Mouse (Mus musculus): ENCODE measurements around the gene Zdhhc22. TPM values are rescaled to one million over a fixed set of nuclear protein-coding genes. Genes with fewer than 3 reads are reported as not detected.

Gene Zdhhc22
- total and polyA plus RNA-seq, 2 experiments from 2014 or later, result not detected

GRCm38 (mm10) chr12:86955894-86956293, 34.3 kb downstream of the Zdhhc22 start:
- H3K4me1 ChIP-seq (ENCODE audit: control insufficient read depth, insufficient read depth), result no peaks in the 10 kb centered on the region
- WGBS, result 57% methylated on average over 2 of the region's 2 CpGs
- no peaks in the 10 kb centered on the region for H3K27me3 ChIP-seq (ENCODE audit: control insufficient read depth, insufficient read depth, low read length)
- ATAC-seq (ENCODE audit: insufficient read depth, low read depth), result peak; percentile 97
- H3K27ac ChIP-seq (ENCODE audit: low read depth), result peak overlapping the region; percentile 78
- 0 out of 2 replicates have a peak overlapping the region, but pooled peaks have one; percentile 2 for H3K9ac ChIP-seq (replicated peaks; ENCODE audit: low read depth, low read length)
- H3K36me3 ChIP-seq (replicated peaks; ENCODE audit: control insufficient read depth, insufficient read depth, low read length), result peaks cover 49% of the 10 kb centered on the region
- no peaks in the 10 kb centered on the region for H3K9me3 ChIP-seq (replicated peaks; ENCODE audit: control insufficient read depth, low read length)
- no peak for TF ChIP-seq EP300 (IDR thresholded peaks at IDR 0.05; ENCODE audit: low read depth)
- TF ChIP-seq CTCF (IDR thresholded peaks at IDR 0.05; ENCODE audit: low read depth), result no peak
- no peak overlapping the region for H3K4me2 ChIP-seq (ENCODE audit: low read depth, low read length)
- H3K4me3 ChIP-seq (ENCODE audit: low read depth, low read length), result no peak overlapping the region
- DNase-seq (ENCODE audit: low spot score), result peak; percentile 75

- no peaks in the 10 kb centered on the region for H3K27me3 ChIP-seq (ENCODE audit: control insufficient read depth, insufficient read depth, low read length)
- no peak overlapping the region for H3K4me2 ChIP-seq (ENCODE audit: low read depth, low read length)
- DNase-seq (ENCODE audit: low spot score) (no peak), ATAC-seq (ENCODE audit: insufficient read depth, low read depth) (no peak)
- TF ChIP-seq CTCF (IDR thresholded peaks at IDR 0.05; ENCODE audit: low read depth) (no peak), EP300 (IDR thresholded peaks at IDR 0.05; ENCODE audit: low read depth) (no peak)
- no peak overlapping the region for H3K27ac ChIP-seq (ENCODE audit: low read depth)
- WGBS, result 91% methylated on average over 10 of the region's 10 CpGs
- H3K9me3 ChIP-seq (replicated peaks; ENCODE audit: control insufficient read depth, low read length), result no peaks in the 10 kb centered on the region
- peaks cover 23% of the 10 kb centered on the region for H3K4me1 ChIP-seq (ENCODE audit: control insufficient read depth, insufficient read depth)
- H3K36me3 ChIP-seq (replicated peaks; ENCODE audit: control insufficient read depth, insufficient read depth, low read length), result peaks cover 22% of the 10 kb centered on the region
- H3K4me3 ChIP-seq (ENCODE audit: low read depth, low read length), result no peak overlapping the region
- no peak overlapping the region for H3K9ac ChIP-seq (replicated peaks; ENCODE audit: low read depth, low read length)
These were observed 37.8 kb downstream of the Zdhhc22 start for GRCm38 (mm10) chr12:86952331-86952850.

- 95% methylated on average over 3 of the region's 3 CpGs for WGBS
- no peak for TF ChIP-seq EP300 (IDR thresholded peaks at IDR 0.05; ENCODE audit: low read depth)
- TF ChIP-seq CTCF (IDR thresholded peaks at IDR 0.05; ENCODE audit: low read depth), result no peak
- Histone ChIP-seq H3K9me3 (replicated peaks; ENCODE audit: control insufficient read depth, low read length) (no peaks in the 10 kb centered on the region), H3K27ac (ENCODE audit: low read depth) (no peak overlapping the region), H3K4me1 (ENCODE audit: control insufficient read depth, insufficient read depth) (peaks cover 26% of the 10 kb centered on the region), H3K36me3 (replicated peaks; ENCODE audit: control insufficient read depth, insufficient read depth, low read length) (peaks cover 16% of the 10 kb centered on the region), H3K9ac (replicated peaks; ENCODE audit: low read depth, low read length) (no peak overlapping the region), H3K27me3 (ENCODE audit: control insufficient read depth, insufficient read depth, low read length) (no peaks in the 10 kb centered on the region), H3K4me3 (ENCODE audit: low read depth, low read length) (no peak overlapping the region), H3K4me2 (ENCODE audit: low read depth, low read length) (no peak overlapping the region)
- DNase-seq (ENCODE audit: low spot score) (no peak), ATAC-seq (ENCODE audit: insufficient read depth, low read depth) (no peak)
These were observed 39.3 kb downstream of the Zdhhc22 start for GRCm38 (mm10) chr12:86950961-86951360.

GRCm38 (mm10) chr12:86950161-86950960, 39.9 kb downstream of the Zdhhc22 start:
- 0 out of 2 replicates have a peak overlapping the region, but pooled peaks have one; percentile 7 for H3K27ac ChIP-seq (ENCODE audit: low read depth)

GRCm38 (mm10) chr12:86949501-86949900, 40.7 kb downstream of the Zdhhc22 start:
- Histone ChIP-seq H3K27me3 (ENCODE audit: control insufficient read depth, insufficient read depth, low read length) (no peaks in the 10 kb centered on the region), H3K36me3 (replicated peaks; ENCODE audit: control insufficient read depth, insufficient read depth, low read length) (peaks cover 13% of the 10 kb centered on the region), H3K9me3 (replicated peaks; ENCODE audit: control insufficient read depth, low read length) (no peaks in the 10 kb centered on the region), H3K27ac (ENCODE audit: low read depth) (peak overlapping the region; percentile 100), H3K9ac (replicated peaks; ENCODE audit: low read depth, low read length) (no peak overlapping the region), H3K4me1 (ENCODE audit: control insufficient read depth, insufficient read depth) (peaks cover 29% of the 10 kb centered on the region), H3K4me3 (ENCODE audit: low read depth, low read length) (no peak overlapping the region), H3K4me2 (ENCODE audit: low read depth, low read length) (peak overlapping the region; percentile 26)
- 73% methylated on average over 9 of the region's 9 CpGs for WGBS
- no peak for DNase-seq (ENCODE audit: low spot score)
- TF ChIP-seq CTCF (IDR thresholded peaks at IDR 0.05; ENCODE audit: low read depth) (no peak), EP300 (IDR thresholded peaks at IDR 0.05; ENCODE audit: low read depth) (no peak)
- no peak for ATAC-seq (ENCODE audit: insufficient read depth, low read depth)

More at GRCm38 (mm10) chr12:86950161-86950960, 39.9 kb downstream of the Zdhhc22 start:
- no peak for DNase-seq (ENCODE audit: low spot score)
- Histone ChIP-seq H3K36me3 (replicated peaks; ENCODE audit: control insufficient read depth, insufficient read depth, low read length) (peaks cover 14% of the 10 kb centered on the region), H3K9ac (replicated peaks; ENCODE audit: low read depth, low read length) (0 out of 2 replicates have a peak overlapping the region, but pooled peaks have one; percentile 7), H3K4me1 (ENCODE audit: control insufficient read depth, insufficient read depth) (peaks cover 29% of the 10 kb centered on the region), H3K4me3 (ENCODE audit: low read depth, low read length) (no peak overlapping the region), H3K9me3 (replicated peaks; ENCODE audit: control insufficient read depth, low read length) (no peaks in the 10 kb centered on the region), H3K4me2 (ENCODE audit: low read depth, low read length) (peak overlapping the region; percentile 34), H3K27me3 (ENCODE audit: control insufficient read depth, insufficient read depth, low read length) (no peaks in the 10 kb centered on the region)
- WGBS, result 62% methylated on average over 16 of the region's 16 CpGs
- TF ChIP-seq CTCF (IDR thresholded peaks at IDR 0.05; ENCODE audit: low read depth) (no peak), EP300 (IDR thresholded peaks at IDR 0.05; ENCODE audit: low read depth) (no peak)
- ATAC-seq (ENCODE audit: insufficient read depth, low read depth), result no peak

Data from heart, postnatal 0 days (tissue).